Mouse (Mus musculus): ENCODE results near the gene Pde4b. TPM values are rescaled to one million over a fixed set of nuclear protein-coding genes. Genes with fewer than 3 reads are reported as not detected.

Gene Pde4b
- polyA plus RNA-seq, 1 experiment = 3.9 TPM

- Histone ChIP-seq H3K4me3 (replicated peaks; ENCODE audit: control insufficient read depth, low read depth, low read length) (no peak overlapping the region), H3K4me1 (ENCODE audit: control insufficient read depth, insufficient read depth, low read length) (peaks cover 2% of the 10 kb centered on the region), H3K27ac (ENCODE audit: control insufficient read depth, insufficient read depth, low read depth, low read length, poor library complexity) (peak overlapping the region; percentile 73)
- TF ChIP-seq CTCF (IDR thresholded peaks at IDR 0.05; ENCODE audit: control insufficient read depth, insufficient read depth, low read length) = no peak
- TF ChIP-seq POLR2A (IDR thresholded peaks at IDR 0.05; ENCODE audit: borderline replicate concordance, control insufficient read depth, low read depth, low read length) = no peak
- 52% methylated on average over 10 of the region's 10 CpGs for WGBS
These were observed 487.4 kb downstream of the Pde4b start for GRCm38 (mm10) chr4:102574666-102575254.

- WGBS = 78% methylated on average over 6 of the region's 6 CpGs
- H3K4me3 ChIP-seq (replicated peaks; ENCODE audit: control insufficient read depth, low read depth, low read length) = no peak overlapping the region
- H3K4me1 ChIP-seq (ENCODE audit: control insufficient read depth, insufficient read depth, low read length) = peaks cover 2% of the 10 kb centered on the region
- no peak for TF ChIP-seq CTCF (IDR thresholded peaks at IDR 0.05; ENCODE audit: control insufficient read depth, insufficient read depth, low read length)
- TF ChIP-seq POLR2A (IDR thresholded peaks at IDR 0.05; ENCODE audit: borderline replicate concordance, control insufficient read depth, low read depth, low read length) = no peak
- no peak overlapping the region for H3K27ac ChIP-seq (ENCODE audit: control insufficient read depth, insufficient read depth, low read depth, low read length, poor library complexity)
These were observed 488.8 kb downstream of the Pde4b start for GRCm38 (mm10) chr4:102576109-102576508.

- no peak for TF ChIP-seq POLR2A (IDR thresholded peaks at IDR 0.05; ENCODE audit: borderline replicate concordance, control insufficient read depth, low read depth, low read length)
- no peak for TF ChIP-seq CTCF (IDR thresholded peaks at IDR 0.05; ENCODE audit: control insufficient read depth, insufficient read depth, low read length)
- H3K4me3 ChIP-seq (replicated peaks; ENCODE audit: control insufficient read depth, low read depth, low read length) = no peak overlapping the region
- WGBS = 70% methylated on average over 14 of the region's 14 CpGs
- no peaks in the 10 kb centered on the region; the same call in none of the 2 replicates for H3K4me1 ChIP-seq (ENCODE audit: control insufficient read depth, insufficient read depth, low read length)
- no peak overlapping the region for H3K27ac ChIP-seq (ENCODE audit: control insufficient read depth, insufficient read depth, low read depth, low read length, poor library complexity)
These were observed 490.3 kb downstream of the Pde4b start for GRCm38 (mm10) chr4:102577636-102578035.

GRCm38 (mm10) chr4:102579051-102579450 lies 491.7 kb downstream of the Pde4b start:
- Histone ChIP-seq H3K4me3 (replicated peaks; ENCODE audit: control insufficient read depth, low read depth, low read length) (no peak overlapping the region), H3K4me1 (ENCODE audit: control insufficient read depth, insufficient read depth, low read length) (no peaks in the 10 kb centered on the region; the same call in none of the 2 replicates), H3K27ac (ENCODE audit: control insufficient read depth, insufficient read depth, low read depth, low read length, poor library complexity) (no peak overlapping the region)
- 74% methylated on average over 4 of the region's 4 CpGs for WGBS
- TF ChIP-seq POLR2A (IDR thresholded peaks at IDR 0.05; ENCODE audit: borderline replicate concordance, control insufficient read depth, low read depth, low read length) (no peak), CTCF (IDR thresholded peaks at IDR 0.05; ENCODE audit: control insufficient read depth, insufficient read depth, low read length) (no peak)

GRCm38 (mm10) chr4:102579746-102580145 lies 492.4 kb downstream of the Pde4b start:
- Histone ChIP-seq H3K4me1 (ENCODE audit: control insufficient read depth, insufficient read depth, low read length) (no peaks in the 10 kb centered on the region; the same call in none of the 2 replicates), H3K27ac (ENCODE audit: control insufficient read depth, insufficient read depth, low read depth, low read length, poor library complexity) (no peak overlapping the region), H3K4me3 (replicated peaks; ENCODE audit: control insufficient read depth, low read depth, low read length) (no peak overlapping the region)
- 18% methylated on average over 2 of the region's 2 CpGs for WGBS
- no peak for TF ChIP-seq CTCF (IDR thresholded peaks at IDR 0.05; ENCODE audit: control insufficient read depth, insufficient read depth, low read length)
- TF ChIP-seq POLR2A (IDR thresholded peaks at IDR 0.05; ENCODE audit: borderline replicate concordance, control insufficient read depth, low read depth, low read length) = no peak

GRCm38 (mm10) chr4:102582165-102582749 lies 494.9 kb downstream of the Pde4b start:
- WGBS = 75% methylated on average over 8 of the region's 8 CpGs
- TF ChIP-seq CTCF (IDR thresholded peaks at IDR 0.05; ENCODE audit: control insufficient read depth, insufficient read depth, low read length) = no peak
- TF ChIP-seq POLR2A (IDR thresholded peaks at IDR 0.05; ENCODE audit: borderline replicate concordance, control insufficient read depth, low read depth, low read length) = no peak

GRCm38 (mm10) chr4:102582963-102583362 lies 495.6 kb downstream of the Pde4b start:
- TF ChIP-seq CTCF (IDR thresholded peaks at IDR 0.05; ENCODE audit: control insufficient read depth, insufficient read depth, low read length) (no peak), POLR2A (IDR thresholded peaks at IDR 0.05; ENCODE audit: borderline replicate concordance, control insufficient read depth, low read depth, low read length) (no peak)
- 76% methylated on average over 6 of the region's 6 CpGs for WGBS
- no peak overlapping the region for H3K4me3 ChIP-seq (replicated peaks; ENCODE audit: control insufficient read depth, low read depth, low read length)
- peaks cover 2% of the 10 kb centered on the region for H3K4me1 ChIP-seq (ENCODE audit: control insufficient read depth, insufficient read depth, low read length)
- H3K27ac ChIP-seq (ENCODE audit: control insufficient read depth, insufficient read depth, low read depth, low read length, poor library complexity) = no peak overlapping the region

More at GRCm38 (mm10) chr4:102582165-102582749, 494.9 kb downstream of the Pde4b start:
- H3K4me3 ChIP-seq (replicated peaks; ENCODE audit: control insufficient read depth, low read depth, low read length) = no peak overlapping the region
- H3K4me1 ChIP-seq (ENCODE audit: control insufficient read depth, insufficient read depth, low read length) = peaks cover 2% of the 10 kb centered on the region
- H3K27ac ChIP-seq (ENCODE audit: control insufficient read depth, insufficient read depth, low read depth, low read length, poor library complexity) = no peak overlapping the region

GRCm38 (mm10) chr4:102583469-102583868 lies 496.1 kb downstream of the Pde4b start:
- Histone ChIP-seq H3K4me3 (replicated peaks; ENCODE audit: control insufficient read depth, low read depth, low read length) (no peak overlapping the region), H3K4me1 (ENCODE audit: control insufficient read depth, insufficient read depth, low read length) (peaks cover 2% of the 10 kb centered on the region), H3K27ac (ENCODE audit: control insufficient read depth, insufficient read depth, low read depth, low read length, poor library complexity) (no peak overlapping the region)
- TF ChIP-seq POLR2A (IDR thresholded peaks at IDR 0.05; ENCODE audit: borderline replicate concordance, control insufficient read depth, low read depth, low read length) (no peak), CTCF (IDR thresholded peaks at IDR 0.05; ENCODE audit: control insufficient read depth, insufficient read depth, low read length) (no peak)
- WGBS = 52% methylated on average over 3 of the region's 3 CpGs
